Mouse (Mus musculus) spleen, adult 12 weeks (tissue): ENCODE data around the gene Txn2.

Experiments used
- DNase-seq: peaks from one replicate; pipeline ENCODE4 v3.0.0; 2022; ENCODE audit warnings: low spot score

The Txn2 gene

DNA sequence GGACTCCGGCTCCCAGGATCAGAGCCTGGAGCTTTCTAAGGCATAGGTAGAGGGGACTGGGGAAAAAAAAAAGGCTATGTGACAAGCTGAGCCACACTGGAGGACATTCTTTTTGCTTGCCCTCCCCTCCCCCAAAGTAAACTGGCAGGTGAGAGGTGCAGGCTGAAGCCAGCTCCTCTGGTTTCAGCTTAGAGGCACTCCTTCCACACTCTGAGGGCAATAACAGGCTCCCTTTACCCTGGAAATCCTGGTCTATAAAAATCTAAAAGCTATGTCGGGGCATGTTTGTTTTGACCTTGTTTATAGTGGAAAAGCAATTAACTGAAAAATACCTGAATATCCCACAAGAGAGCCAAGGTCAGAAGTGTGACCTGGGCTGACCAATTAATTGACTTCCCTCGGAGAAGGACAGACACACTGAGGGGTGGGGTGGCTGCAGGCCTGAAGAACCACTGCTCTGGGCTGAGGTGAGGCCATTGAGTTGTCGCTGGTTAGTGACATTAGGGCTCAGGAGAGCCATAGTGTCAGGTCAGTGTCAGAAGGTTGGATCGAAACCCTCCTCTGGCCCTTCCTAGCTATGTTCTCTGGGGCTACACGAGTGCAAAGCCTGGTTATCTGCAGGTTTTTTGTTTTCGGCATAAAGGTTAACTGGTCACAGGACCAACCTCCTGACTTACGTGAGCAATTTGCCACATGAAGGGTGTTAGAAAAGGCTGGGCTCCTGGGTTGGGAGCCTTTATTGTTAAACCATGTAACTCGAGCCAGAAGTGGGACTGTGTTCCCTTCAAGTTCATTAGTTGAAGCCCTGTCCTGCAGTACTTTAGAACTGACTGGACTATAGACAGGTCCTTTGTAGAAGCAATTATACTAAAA, 20.9 kb downstream of the Txn2 start:
- DNase-seq: no peak

DNA sequence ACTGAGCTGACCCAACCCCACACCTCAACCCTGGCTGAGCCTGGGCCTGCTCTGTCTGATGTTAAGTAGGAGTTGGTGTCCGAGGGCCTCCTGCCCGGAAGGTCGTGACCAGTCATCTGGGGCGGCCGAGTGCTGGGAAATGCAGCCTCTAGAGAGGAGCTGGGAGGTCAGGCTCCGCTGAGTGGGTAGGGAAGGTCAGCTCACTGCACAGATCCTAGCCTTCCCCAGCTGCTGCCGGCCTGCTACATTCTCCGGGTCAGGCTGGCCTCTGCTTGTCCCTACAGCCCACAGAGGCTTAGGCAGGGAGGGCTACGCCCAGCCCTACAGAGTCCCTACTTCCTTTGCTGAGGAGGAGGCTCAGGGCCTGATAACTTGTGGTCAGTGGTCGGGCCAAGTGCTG, 22.3 kb downstream of the Txn2 start:
- no peak for DNase-seq

DNA sequence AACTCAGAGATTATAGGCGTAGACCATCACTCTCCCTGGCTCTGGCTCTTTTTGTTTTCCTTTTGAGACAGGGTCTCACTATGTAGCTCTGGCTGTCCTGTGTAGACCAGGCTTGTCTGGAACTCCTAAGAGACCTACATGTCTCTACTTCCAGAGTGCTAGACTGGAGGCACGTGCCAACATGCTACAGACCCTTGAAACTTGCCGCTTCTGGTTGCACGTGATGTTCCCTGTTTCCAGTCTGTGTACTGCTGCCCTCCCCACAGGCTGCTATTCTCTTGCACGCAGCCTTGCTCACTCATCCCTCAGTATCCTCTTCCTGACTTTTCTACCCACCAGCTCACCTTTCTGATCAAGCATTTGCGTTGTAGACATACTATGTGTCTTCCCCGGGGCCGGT, 22.7 kb downstream of the Txn2 start:
- DNase-seq: no peak

DNA sequence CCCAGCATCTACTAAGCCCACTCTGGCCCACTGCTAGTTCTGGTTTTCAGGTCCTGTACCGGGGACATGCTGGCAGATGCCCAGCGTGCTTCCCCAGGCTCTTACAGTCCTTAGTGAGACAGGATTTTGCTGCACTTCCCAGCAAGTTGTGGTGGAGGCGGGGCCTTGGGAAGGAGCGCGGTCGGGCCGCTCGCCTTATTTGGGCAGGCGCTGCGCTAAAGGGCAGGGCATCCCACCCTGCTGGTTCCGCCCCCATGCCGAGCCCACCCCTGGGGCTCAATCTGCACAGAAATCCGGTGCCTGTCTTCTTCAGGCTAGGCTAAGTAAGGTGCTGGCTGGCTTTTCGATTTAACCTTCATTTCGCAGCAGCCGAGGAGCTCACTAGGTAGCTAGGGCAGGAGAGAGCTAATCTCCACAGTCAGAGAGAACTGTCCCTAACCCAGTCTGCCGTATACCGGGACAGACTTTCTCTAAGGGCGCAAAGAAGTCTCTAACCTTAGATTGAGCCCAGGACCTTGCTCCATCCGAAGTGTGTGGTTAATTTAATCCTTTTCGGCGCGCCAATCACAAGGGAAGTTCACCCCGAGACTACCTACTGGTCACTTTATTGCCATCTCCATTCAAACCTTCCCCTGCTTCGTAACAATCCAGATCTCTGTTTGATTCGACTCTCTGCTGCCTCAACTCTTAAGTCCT, 23.4 kb downstream of the Txn2 start:
- no peak for DNase-seq

DNA sequence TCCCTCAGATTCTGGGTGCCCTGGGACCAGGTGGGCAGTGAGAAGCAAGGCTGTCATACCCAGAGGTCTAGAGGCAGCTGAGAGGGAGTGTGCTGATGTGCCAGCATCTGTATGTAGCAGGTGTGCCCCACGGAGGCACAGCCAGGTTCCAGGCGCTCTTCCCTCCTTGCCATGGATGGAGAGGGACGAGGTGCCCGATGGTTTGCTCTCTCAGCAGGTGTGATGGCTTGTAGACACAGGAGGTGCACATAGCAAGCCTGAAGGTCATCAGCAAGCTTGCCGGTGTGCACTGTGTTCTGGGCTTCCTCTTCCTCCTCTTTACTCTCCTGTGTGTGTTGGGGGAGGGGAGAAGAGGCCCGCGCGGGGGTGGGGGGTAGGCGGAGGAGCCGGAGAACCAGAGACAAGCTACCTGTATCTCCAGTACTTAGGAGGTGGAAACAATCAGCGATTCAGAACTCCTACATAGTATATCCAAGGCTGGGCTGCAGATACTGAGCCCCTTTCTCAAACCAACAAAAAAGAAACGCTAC, 24.4 kb downstream of the Txn2 start:
- DNase-seq: no peak

DNA sequence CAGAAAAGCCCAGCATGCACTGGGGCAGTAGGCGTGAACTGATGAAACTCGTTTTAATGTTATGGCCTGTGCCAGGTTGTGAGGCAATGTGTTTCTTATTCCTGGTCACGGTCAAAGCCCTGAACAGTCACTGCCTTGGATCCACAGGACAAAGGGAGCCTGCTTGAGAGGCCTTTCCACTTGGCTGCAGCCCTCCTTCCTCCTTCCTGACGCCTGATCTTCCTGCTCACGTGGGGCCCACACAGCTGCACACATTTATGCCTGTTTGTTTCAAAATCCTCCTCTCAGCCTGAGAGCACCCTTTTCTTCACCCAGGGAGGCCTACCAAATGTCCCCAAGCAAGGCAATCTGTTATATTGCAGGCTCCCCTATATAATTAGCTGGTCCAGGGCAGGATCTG, 25.6 kb downstream of the Txn2 start:
- no peak for DNase-seq

DNA sequence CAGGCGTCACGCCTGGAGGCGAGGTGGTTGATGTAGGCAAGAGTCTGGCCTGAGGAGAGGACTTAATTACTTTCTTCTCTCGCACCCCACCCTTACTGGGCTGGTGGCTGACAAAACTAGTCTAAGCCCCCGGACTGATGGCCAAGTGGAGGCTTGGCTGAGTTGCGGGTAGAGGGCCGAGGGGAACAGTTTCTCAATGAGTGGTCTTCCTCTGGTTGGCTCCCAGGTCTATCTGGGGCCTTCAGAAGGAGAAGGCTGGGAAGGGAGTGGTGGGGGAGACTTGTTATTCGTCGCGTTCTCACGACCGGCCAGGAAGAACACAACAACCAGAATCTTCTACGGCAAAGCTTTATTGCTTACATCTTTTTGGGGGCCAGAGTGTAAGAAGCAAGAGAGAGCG, 33.9 kb downstream of the Txn2 start:
- no peak for DNase-seq

DNA sequence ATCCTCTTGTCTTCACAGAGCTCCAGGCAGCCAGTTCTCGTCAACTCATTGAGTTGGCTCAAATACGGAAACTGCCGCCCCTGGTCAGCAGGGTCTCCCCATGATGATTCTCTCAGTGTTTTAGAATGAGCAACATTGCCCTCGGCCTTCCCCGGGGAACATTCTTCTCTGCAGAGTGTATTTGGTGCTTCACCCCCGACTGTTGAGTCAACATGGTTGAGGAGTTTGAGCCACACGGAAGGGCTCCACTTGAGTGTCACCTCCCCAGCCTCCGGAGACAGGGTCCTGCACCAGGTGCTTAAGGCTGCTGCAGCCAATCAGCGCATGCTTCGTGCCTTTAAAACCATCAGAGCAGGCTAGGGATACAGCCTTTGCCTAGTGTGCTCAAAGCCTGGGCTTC, 35.5 kb downstream of the Txn2 start:
- no peak for DNase-seq

DNA sequence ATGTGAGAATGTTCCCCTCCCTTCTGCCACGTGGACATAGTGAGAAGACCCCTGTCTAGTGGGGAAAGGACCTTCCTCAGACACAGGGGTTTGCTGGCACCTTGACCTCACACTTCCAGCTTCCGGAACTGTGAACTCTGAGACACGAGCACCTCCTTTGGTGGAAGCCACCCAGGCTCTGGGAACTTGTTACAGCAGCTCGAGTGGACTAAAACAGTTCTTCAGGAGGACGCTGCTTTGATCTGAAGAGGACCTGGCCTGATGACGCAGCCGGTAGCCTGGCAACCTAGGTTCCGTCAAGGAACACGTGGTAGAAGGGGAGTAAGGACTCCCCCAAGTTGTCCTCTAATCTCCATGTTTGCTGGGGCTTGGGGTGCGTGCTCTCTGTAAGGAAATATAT, 36.4 kb downstream of the Txn2 start:
- DNase-seq: no peak

DNA sequence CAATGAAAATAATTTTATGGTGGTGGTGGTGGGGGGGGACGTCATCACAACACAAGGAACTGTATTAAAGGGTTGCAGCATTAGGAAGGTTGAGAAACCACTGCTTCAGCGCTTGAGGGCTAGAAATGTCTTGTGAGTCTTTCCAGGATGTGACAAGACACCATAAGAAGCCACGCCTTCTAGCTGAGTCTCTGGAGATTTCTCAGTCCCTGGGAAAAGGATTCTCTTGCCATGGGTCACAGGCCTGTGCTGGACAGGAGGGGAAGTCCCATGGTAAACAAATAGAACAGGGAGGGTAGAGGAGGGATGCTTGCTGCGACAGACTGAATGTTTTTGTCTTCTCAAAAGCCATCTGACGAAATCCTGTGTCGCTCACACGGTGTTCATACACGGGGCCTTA, 37.0 kb downstream of the Txn2 start:
- DNase-seq: no peak

DNA sequence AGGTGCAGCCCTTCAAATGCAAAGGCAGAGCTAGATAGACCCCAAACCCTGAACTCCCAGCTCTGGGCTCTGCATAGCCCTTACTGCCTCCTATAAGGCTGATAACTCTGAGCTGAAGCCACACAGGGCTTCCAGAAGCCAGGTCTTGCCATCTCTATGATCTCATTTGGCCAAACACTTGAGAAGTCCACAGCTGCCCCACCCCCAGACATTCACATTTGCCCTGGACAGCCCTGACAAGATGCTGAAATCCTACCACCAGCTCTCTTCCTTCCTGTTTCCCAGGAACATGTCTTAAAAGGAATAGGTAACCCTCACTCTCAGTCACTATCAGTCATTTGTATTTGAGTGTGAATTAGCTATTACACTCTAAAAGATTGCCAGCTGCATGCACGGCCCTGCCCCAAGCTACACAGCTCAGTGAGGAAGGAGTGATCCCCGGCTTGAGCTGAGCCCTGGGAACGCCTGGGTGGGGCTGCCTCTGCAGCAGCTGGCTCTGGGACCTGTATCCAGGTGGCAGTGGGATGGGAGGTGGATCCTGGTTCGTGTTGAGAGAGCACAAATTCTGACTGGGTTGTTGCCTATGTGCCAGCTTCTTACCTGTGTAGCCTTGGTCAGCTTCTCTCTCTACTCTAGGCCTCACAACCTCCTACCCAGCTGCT, 38.9 kb downstream of the Txn2 start:
- DNase-seq: no peak

DNA sequence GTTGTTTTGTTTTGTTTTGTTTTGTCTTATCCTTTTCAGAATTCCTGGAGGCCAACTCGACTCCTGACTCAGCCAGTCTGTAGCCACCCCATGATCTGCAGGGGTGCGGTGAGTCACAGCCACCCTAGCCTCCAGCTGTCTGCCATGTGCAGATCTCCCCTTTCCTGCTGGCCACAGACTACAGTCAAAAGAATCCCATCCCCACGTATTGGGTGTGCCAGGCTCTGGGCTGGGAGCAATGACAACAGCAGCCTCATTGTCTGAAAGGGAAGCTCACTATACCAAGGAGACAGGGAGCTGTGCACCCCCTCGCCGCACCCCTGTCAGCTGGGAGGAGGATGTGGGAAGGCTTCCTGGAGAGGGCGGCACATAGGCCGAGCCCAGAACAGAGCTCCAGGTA, 40.5 kb downstream of the Txn2 start:
- no peak for DNase-seq

DNA sequence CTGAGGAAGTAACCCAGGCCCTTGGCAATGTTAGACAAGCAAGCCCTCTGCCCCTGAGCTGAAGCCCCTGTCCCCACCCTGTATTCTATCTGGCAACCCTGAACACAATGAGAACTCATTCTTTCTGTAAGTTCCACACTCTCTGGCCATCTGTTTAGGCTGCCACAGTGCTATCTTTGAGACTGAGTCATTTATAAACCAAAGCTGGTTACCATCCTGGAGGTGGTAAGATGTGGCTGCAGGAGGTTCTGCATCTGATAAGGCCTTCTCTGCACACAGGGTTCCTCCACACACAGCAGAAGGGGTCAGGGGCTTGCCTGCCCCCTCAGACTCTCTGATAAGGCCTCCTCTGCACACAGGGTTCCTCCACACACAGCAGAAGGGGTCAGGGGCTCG, 41.7 kb downstream of the Txn2 start:
- DNase-seq: no peak

DNA sequence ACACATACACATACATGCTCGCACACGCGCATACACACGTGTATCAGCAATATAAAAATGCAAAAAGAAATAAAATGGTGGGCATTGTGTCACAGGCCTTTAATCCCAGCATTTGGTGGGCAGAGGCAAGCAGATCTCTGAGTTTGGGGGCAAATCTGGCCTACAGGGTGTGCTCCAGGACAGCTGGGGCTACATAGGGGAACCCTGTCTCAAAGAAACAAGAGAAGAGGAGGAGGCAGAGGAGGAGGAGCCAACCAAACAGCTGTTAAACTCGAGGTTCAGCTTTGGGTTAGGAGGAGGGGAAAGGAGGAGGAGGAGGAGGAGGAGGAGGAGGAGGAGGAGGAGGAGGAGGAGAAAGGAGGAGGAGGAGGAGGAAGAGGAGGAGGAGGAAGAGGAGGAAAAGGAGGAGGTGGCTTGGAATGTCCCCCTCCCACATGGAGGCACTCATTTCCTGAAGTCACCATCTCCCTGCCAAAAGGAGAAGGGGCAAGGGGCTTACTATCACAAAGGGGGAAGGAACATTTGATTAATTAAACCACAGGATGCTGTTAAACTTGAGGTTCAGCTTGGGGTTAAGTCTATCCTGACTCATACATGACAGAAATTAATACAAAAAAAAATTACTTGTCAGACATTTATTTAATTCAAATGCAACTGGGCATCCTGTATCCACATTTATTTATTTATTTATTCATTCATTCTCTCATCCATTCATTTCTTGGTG, 42.3 kb downstream of the Txn2 start:
- DNase-seq: no peak

DNA sequence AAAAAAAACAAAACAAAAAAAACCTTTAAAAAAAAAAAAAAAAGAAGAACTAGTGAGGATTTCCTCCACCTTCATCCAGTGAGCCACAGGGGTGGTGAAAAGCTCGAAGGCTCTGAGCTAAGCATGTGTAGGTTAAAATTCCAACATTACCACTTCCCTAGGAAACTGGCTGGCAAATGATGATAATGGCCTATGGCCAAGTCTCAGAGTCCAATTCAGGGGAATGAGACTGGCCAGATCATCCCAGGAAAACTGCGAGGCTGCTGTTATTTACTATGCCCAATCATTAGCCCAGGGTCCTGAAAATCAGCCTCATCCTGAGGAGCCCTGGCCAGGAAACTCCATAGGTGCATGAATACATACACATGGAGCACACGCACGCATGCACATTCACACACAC, 42.9 kb downstream of the Txn2 start:
- no peak for DNase-seq

DNA sequence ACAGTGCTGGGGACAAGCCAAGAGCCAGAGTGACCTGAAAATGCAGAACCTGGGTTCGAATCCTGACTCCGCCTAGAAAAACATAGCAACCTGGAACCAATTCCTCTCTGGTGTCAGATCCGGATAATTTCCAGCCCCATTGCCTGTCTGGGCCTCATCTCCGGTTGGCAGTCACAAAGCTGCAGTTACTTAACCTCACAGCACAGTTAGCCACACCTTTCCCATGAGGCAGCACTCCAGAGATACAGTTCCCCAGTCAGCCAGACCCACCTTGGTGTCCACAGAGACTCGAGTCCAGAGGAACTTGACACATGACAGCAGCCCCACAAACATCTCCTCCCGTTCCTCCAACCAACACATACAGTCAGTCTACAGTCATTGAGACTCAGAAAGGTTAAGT, 43.6 kb downstream of the Txn2 start:
- DNase-seq: no peak

DNA sequence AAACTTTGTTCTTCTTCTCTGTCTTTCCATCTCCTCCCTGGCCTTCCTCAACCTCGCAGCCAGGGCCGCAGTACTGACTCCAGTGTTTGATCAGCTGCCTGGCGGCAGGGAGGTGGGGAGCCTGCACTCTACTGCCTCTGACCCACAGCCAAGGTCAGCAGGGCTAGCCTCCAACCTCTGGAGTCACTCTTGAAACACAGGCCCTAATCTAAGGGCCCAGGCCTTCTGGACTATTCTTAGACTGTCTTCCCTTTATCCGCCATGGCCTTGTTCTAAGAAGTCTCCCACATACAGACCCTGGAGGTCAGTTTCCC, 45.2 kb downstream of the Txn2 start:
- DNase-seq: no peak

DNA sequence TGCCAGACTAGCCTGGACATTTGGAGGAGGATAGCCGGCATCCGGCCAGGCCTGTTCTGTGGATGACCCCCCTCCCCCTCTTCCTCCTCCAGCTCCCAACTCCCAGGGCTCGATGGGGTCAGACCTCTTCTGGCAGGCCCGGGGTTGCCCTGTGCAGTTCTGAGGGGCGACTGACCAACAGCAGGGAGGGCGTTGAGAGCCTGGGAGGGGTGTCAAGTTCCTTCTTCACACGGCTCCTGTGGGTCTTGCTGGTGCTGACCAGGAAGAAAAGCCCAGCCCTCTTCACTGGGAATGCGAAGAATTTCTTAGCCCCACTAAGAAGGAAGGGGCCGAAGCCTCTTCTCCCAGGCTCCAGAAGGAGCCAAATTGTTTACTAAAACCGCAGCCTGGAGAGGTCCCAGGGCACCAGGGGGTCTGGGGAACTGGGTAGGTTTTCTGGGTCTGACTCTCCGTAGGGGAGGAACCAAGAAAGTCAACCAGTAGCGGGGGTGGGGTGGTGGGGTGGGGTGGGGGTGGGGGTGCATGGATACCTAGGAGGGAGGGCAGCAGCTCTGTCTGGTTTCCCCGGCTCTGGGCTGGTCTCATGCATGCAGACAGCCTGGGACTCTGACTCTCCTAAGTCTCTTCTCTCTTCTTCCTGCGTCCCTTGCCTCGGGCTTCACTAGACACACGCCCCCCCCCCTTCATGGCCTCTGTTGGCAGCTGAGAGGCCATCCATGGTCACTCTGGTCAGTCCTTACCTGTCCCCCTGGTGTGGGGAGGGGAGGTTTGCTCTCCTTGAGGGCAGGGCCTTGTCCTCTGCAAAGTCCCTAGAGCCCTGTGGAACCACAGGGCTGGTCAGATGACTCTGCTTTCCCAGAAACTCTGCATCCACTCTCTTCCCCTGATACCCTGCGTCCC, 45.8 kb downstream of the Txn2 start:
- no peak for DNase-seq

DNA sequence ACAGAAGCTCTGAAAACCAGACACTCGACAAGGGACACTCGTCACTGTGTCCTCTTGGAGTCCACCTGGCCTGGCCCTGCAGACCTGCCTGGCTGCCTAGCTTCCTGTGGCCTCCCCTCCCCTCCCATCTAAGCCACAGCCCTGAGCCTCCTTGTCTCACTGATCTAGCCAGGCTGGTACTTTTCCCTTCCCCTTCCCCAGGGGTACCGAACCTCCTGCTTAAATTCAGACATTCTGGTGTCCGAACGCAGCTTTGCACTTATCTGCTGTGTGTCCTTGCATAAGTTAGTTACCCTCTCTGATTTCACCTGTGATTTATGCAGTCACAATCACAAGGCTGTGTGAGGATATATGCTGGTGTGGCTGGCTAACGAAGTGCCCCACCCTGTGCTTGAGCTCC, 46.5 kb downstream of the Txn2 start:
- DNase-seq: no peak

DNA sequence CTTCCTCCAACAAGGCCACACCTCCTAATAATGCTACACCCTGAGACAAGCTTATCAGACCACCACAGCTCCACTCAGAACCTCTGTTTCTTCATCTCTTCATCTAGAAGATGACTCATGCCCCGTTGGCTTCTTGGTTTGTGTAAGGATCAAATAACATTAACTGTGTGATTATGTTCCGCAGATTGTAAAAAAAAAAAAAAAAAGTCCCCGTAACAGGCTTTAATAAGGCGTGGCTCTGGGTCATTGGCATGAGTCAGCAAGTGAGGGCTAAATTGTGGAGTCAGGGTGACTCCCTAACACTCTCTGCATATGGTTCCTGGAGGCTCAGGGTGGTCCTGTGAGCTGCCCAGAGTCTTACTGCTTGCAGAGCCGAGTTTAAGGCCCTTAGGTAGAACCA, 47.1 kb downstream of the Txn2 start:
- DNase-seq: no peak

DNA sequence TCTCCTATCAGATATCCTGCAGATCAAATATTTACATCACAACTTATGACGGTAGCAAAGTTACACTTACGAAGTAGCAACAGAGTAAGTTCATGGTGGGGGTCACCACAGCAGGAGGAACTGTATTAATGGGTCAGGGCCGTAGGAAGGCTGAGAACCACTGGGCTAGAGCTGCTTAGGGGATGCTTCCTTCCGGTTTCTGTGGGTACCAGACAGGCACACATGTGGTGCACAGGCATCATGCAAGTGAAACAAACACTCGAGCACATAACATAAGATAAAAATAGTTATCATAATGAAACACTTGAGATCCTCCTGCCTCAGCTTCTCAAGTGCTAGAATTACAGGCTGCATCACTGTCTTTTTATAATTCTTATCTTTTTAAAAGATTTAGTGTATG, 48.1 kb downstream of the Txn2 start:
- DNase-seq: no peak
